Mouse (Mus musculus) spleen, embryonic (tissue): ENCODE measurements at regions not wholly inside any gene's neighbourhood (a gene's known extent, or its start where the extent isn't known, plus 50 kb on each side); places are given as distances from the start of the nearest gene placed in this dataset.

ENCODE experiments used
- CTCF ChIA-PET: fragments of 350-600 bp; sonication (Branson Sonifier 250); formaldehyde crosslinking; loops from one replicate; lab custom pipeline; 2022; lab: Charles Lee

GRCm38 (mm10) chr4:105969628-105970027, 180.0 kb downstream of the Gm12728 start:
- CTCF ChIA-PET, result no interaction called here

- CTCF ChIA-PET, result no interaction called here
These were observed 180.4 kb downstream of the Gm12728 start for GRCm38 (mm10) chr4:105970056-105970455.

GRCm38 (mm10) chr4:105972736-105973135, 183.1 kb downstream of the Gm12728 start:
- CTCF ChIA-PET, result no interaction called here

GRCm38 (mm10) chr4:105973769-105974397, 184.2 kb downstream of the Gm12728 start:
- CTCF ChIA-PET, result no interaction called here

GRCm38 (mm10) chr4:105974948-105975347, 185.3 kb downstream of the Gm12728 start:
- CTCF ChIA-PET, result no interaction called here

GRCm38 (mm10) chr4:105979048-105979447, 189.4 kb downstream of the Gm12728 start:
- CTCF ChIA-PET, result no interaction called here

- CTCF ChIA-PET, result interaction anchor here (0.6 kb wide), 1 partner anchor 1104 kb away, joined by 3 read pairs; no protein-coding TSS in a partner anchor
These were observed 193.3 kb downstream of the Gm12728 start for GRCm38 (mm10) chr4:105983018-105983417.

GRCm38 (mm10) chr4:105987963-105988602, 198.4 kb downstream of the Gm12728 start:
- CTCF ChIA-PET, result no interaction called here

- CTCF ChIA-PET, result no interaction called here
These were observed 203.0 kb downstream of the Gm12728 start for GRCm38 (mm10) chr4:105992581-105993127.

- CTCF ChIA-PET, result no interaction called here
These were observed 204.7 kb downstream of the Gm12728 start for GRCm38 (mm10) chr4:105994390-105994798.

GRCm38 (mm10) chr4:105996060-105996459, 206.4 kb downstream of the Gm12728 start:
- CTCF ChIA-PET, result no interaction called here

GRCm38 (mm10) chr4:105996893-105997630, 207.4 kb downstream of the Gm12728 start:
- CTCF ChIA-PET, result no interaction called here

GRCm38 (mm10) chr4:106002516-106002915, 212.8 kb downstream of the Gm12728 start:
- CTCF ChIA-PET, result no interaction called here

GRCm38 (mm10) chr4:106005936-106006335, 216.3 kb downstream of the Gm12728 start:
- CTCF ChIA-PET, result no interaction called here

GRCm38 (mm10) chr4:106007334-106008190, 217.9 kb downstream of the Gm12728 start:
- CTCF ChIA-PET, result no interaction called here

- CTCF ChIA-PET, result no interaction called here
These were observed 227.5 kb downstream of the Gm12728 start for GRCm38 (mm10) chr4:106017065-106017646.

- CTCF ChIA-PET, result no interaction called here
These were observed 229.3 kb downstream of the Gm12728 start for GRCm38 (mm10) chr4:106018936-106019335.

- CTCF ChIA-PET, result no interaction called here
These were observed 230.7 kb downstream of the Gm12728 start for GRCm38 (mm10) chr4:106020338-106020737.

- CTCF ChIA-PET, result no interaction called here
These were observed 234.9 kb downstream of the Gm12728 start for GRCm38 (mm10) chr4:106024591-106024990.

- CTCF ChIA-PET, result no interaction called here
These were observed 236.4 kb downstream of the Gm12728 start for GRCm38 (mm10) chr4:106025966-106026637.
